Mouse (Mus musculus) CD4-positive, CD25-positive, alpha-beta regulatory T cell, adult 4 months (primary cell): ENCODE results near the gene Mup12. TPM values are rescaled to one million over a fixed set of nuclear protein-coding genes. Genes with fewer than 3 reads are reported as not detected.
"Not testable (repeated sequence)": the region's sequence is repeated elsewhere in the genome, so short reads cannot be mapped to it uniquely, and the experiment has no call there.

Source experiments
- ATAC-seq: one replicate; pipeline ENCODE4 v1.8.0; 2017
- polyA plus RNA-seq, 2 experiments: library from polyadenylated mRNA; unstranded; fragments of 100-300 nt; shearing (Covaris generic); gene quantifications; one replicate each; pipeline ENCODE4 v1.2.1; 2017

The Mup12 gene
- not detected for polyA plus RNA-seq

GRCm38 (mm10) chr4:60741226-60741625 lies at the start of gene Mup12:
Gene Mup12 (minus strand): TSS chr4:60741326.
- ATAC-seq = not testable (repeated sequence)

Other genes starting within 250 kb of the Mup12 start
- not detected for gene Mup1, start 239.4 kb downstream of the Mup12 start, polyA plus RNA-seq
- not detected for gene Mup10, start 159.1 kb downstream of the Mup12 start, polyA plus RNA-seq
- not detected for gene Mup11, start 78.9 kb downstream of the Mup12 start, polyA plus RNA-seq
- not detected for gene Mup22, start 80.1 kb upstream of the Mup12 start, polyA plus RNA-seq